Mouse (Mus musculus) ES-E14 (cell line): Measurements from ENCODE around the gene Tbc1d16. TPM values are rescaled to one million over a fixed set of nuclear protein-coding genes. Genes with fewer than 3 reads are reported as not detected.

Experiments
- DNase-seq: peaks from one replicate; pipeline ENCODE4 v3.0.0-alpha.2; 2013; ENCODE audit warnings: low read depth, low spot score
- H3K27ac ChIP-seq: 2 replicates; pipeline ENCODE4 v1.5.1; 2012; ENCODE audit warnings: low read depth, mild to moderate bottlenecking, low read length, moderate library complexity, mixed read lengths; ENCODE audit not compliant: poor library complexity, insufficient read depth, severe bottlenecking
- H3K36me3 ChIP-seq: 2 replicates; pipeline ENCODE4 v1.6.1; 2012; ENCODE audit warnings: mild to moderate bottlenecking, low read length, moderate library complexity, mixed read lengths; ENCODE audit not compliant: control insufficient read depth, poor library complexity, insufficient read depth, severe bottlenecking
- H3K4me1 ChIP-seq, 2 experiments: fragments of 150-350 bp in 1 of 2; sonication (generic) in 1 of 2; 2 replicates each; pipeline ENCODE4 v1.6.1; 2012; ENCODE audit warnings: low read length in 2 of 2, mild to moderate bottlenecking in 1 of 2, mixed read lengths in 1 of 2; ENCODE audit not compliant: control insufficient read depth in 2 of 2, insufficient read depth in 2 of 2, poor library complexity in 1 of 2
- H3K4me3 ChIP-seq, 2 experiments: fragments of 150-350 bp in 1 of 2; sonication (generic) in 1 of 2; 2 replicates each; pipeline ENCODE4 v1.5.1; 2012; ENCODE audit warnings: low read length in 2 of 2, low read depth in 1 of 2, mild to moderate bottlenecking in 1 of 2, mixed read lengths in 1 of 2; ENCODE audit not compliant: insufficient read depth in 1 of 2, poor library complexity in 1 of 2, severe bottlenecking in 1 of 2
- H3K9ac ChIP-seq: 2 replicates; pipeline ENCODE4 v1.6.1; 2012; ENCODE audit warnings: low read depth, mild to moderate bottlenecking, low read length, mixed read lengths; ENCODE audit not compliant: poor library complexity, insufficient read depth, severe bottlenecking
- H3K9me3 ChIP-seq: fragments of 150-350 bp; sonication (generic); 2 replicates; pipeline ENCODE4 v1.6.1; 2012; ENCODE audit warnings: low read depth, mild to moderate bottlenecking, low read length; ENCODE audit not compliant: control insufficient read depth, insufficient read depth
- CHD2 ChIP-seq: IDR thresholded peaks from 2 replicates; pipeline ENCODE4 v1.6.1; 2014; ENCODE audit warnings: mild to moderate bottlenecking, low read depth, low read length, inconsistent platforms
- HCFC1 ChIP-seq: IDR thresholded peaks from 2 replicates; pipeline ENCODE4 v1.6.1; 2012; ENCODE audit warnings: low read length, inconsistent platforms, borderline replicate concordance; ENCODE audit not compliant: insufficient read depth
- MAFK ChIP-seq: IDR thresholded peaks from 2 replicates; pipeline ENCODE4 v1.6.1; 2014; ENCODE audit warnings: mild to moderate bottlenecking, low read depth, low read length, inconsistent platforms; ENCODE audit not compliant: insufficient read depth
- ZC3H11A ChIP-seq: IDR thresholded peaks from 2 replicates; pipeline ENCODE4 v1.6.1; 2012; ENCODE audit warnings: low read depth, mild to moderate bottlenecking, inconsistent platforms, low read length, borderline replicate concordance
- ZNF384 ChIP-seq: IDR thresholded peaks from 2 replicates; pipeline ENCODE4 v1.6.1; 2012; ENCODE audit warnings: low read depth, low read length, inconsistent platforms
- in situ Hi-C, 2 experiments: fragments of 600-800 bp; cut with MboI; formaldehyde crosslinking; loops; one replicate each; pipeline ENCODE4 v1.15.1; 2025; ENCODE audit warnings: low sequenced_read_pairs in 2 of 2, inconsistent platforms in 1 of 2; ENCODE audit not compliant: unreplicated experiment in 2 of 2
- total RNA-seq: library from RNA; depleted of rRNA; stranded (reverse); fragments of 300-350 nt; gene quantifications from 2 replicates; pipeline ENCODE4 v1.2.3, GENCODE M21; 2012

Gene Tbc1d16
- total RNA-seq, 1 experiment = 6.3 TPM

DNA sequence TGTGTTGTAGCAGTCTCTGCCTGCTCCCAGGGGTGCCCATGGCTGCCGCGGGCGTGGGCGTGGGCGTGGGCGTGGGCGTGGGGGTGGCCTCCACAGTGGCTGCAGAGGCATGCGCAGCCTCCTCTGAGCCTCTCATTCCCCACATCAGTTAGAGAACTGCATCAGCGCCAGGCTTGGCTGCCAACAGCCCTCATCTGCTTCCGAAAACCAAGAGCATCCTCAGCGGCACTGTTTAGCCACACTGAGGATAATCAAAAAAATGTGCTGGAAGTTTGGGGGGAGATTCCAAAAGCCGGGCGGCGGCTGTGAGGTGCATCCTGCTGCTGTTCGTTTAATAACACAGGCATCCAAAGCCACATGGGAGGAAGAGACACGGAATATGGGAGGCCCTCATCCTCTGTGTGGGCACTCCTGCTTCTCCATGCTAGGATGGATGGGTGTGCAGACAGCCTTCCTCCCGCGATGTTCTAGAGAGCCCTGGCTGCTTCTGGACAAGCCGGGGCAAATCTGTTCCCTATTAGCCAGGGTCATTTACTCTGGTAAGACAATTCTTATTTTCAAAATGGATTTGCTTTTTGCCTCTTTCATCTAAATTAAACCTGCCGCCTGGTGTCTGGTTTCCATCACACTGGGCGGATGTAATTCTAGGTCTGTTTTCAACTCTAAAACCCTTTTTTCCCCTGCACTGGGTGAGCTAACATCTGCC lies 16.5 kb downstream of the Tbc1d16 start:
- no peak overlapping the region for H3K27ac ChIP-seq
- in situ Hi-C loops = no loop called here

DNA sequence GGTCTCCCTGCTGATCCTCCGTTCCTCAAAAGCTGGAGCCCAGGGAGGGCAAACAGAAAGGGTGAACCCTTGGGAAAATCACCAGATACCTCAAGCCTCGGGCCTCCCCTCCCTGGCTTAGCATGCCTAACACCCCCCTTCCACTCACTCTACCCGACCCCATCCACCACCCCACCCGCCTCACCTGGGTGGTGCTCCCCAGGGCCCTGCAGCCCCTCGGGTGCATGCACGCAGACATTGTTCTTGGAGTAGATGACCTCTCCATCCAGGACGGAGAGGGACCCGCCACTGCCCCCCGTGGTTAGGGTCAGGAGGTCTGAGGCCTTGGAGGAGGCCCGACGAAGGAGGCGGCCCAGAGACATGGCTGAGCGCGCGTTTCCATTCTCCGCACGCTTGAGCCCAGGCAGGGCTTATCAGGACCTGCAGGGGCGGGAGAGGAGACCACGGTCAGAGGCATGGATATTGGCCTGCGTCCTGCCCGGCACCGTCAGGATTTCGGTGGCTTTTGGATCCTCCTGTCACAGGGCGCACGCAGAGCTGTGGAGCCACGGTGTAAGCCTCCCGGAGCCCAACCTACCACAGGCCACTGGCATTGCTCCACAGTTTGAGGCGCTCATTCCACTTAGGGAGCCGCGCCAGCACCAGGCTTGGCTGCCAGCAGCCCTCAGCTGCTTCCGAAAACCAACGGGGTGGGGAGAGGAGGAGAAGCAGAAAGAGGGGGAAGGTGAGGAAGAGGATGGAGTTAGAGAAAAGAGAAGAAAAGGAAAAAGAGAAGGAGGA lies 17.8 kb downstream of the Tbc1d16 start:
- Histone ChIP-seq H3K4me3 (peak overlapping the region in 1 of 2 experiments; percentile 30; a peak in 3 of 4 replicates), H3K9me3 (no peaks in the 10 kb centered on the region), H3K4me1 (peaks cover 1 to 29% of the 10 kb centered on the region in 2 experiments; a peak in 3 of 4 replicates), H3K27ac (no peak overlapping the region), H3K9ac (peak overlapping the region; percentile 5; the same call in 1 of the 2 replicates), H3K36me3 (peaks cover 5% of the 10 kb centered on the region; the same call in 1 of the 2 replicates)
- no peak for DNase-seq
- in situ Hi-C loops = no loop called here
- TF ChIP-seq ZC3H11A (no peak), CHD2 (no peak), MAFK (no peak)

More for the DNA sequence above, 16.5 kb downstream of the Tbc1d16 start:
- TF ChIP-seq ZC3H11A (no peak), MAFK (no peak), CHD2 (no peak), HCFC1 (no peak), ZNF384 (no peak)
- no peak overlapping the region; the same call in 1 of the 2 replicates for H3K9ac ChIP-seq
- H3K4me3 ChIP-seq = no peak overlapping the region
- peaks cover 5% of the 10 kb centered on the region; the same call in 1 of the 2 replicates for H3K36me3 ChIP-seq
- peaks cover 1 to 31% of the 10 kb centered on the region in 2 experiments; a peak in 3 of 4 replicates for H3K4me1 ChIP-seq
- no peaks in the 10 kb centered on the region for H3K9me3 ChIP-seq
- DNase-seq = no peak

DNA sequence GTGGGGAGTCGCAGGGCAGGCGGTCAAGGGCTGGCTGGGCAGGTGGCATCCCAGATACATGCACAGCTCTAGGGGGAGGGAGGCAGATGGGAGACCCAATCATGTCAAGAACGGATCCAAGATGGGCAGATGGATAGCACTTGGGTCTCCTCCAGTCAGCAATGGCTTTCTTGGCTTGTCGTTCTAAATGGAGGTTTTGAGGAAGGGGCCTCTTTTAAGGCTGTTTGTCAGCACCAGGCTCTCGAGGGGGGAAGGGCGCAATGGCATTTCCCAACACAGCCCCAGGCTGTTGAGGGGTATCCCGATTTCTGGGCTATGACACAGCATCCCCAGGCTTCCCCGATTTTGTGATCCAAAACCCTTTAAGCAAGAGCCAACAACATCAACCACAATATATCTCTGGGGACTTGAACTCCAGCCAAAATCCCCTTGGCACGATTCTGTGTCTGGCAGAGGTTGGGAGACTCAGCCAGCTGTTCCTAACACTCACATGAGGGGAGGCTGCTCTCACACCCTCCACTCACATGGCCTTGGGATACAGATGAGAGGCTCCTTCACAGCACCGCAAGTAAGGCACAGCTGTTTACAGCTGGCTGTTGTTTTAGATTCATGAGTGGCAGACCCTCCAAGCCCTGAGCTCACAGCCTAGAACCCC lies 18.8 kb downstream of the Tbc1d16 start:
- Histone ChIP-seq H3K4me3 (peak overlapping the region in 1 of 2 experiments; percentile 13; a peak in 1 of 4 replicates), H3K9me3 (no peaks in the 10 kb centered on the region), H3K9ac (peak overlapping the region; percentile 25), H3K4me1 (peaks cover 1 to 23% of the 10 kb centered on the region in 2 experiments; a peak in 2 of 4 replicates), H3K27ac (no peak overlapping the region), H3K36me3 (peaks cover 5% of the 10 kb centered on the region; the same call in 1 of the 2 replicates)
- TF ChIP-seq MAFK = no peak
- TF ChIP-seq HCFC1 = no peak
- no peak for TF ChIP-seq ZNF384
- TF ChIP-seq ZC3H11A = no peak
- TF ChIP-seq CHD2 = no peak
- no peak for DNase-seq
- in situ Hi-C loops = no loop called here

DNA sequence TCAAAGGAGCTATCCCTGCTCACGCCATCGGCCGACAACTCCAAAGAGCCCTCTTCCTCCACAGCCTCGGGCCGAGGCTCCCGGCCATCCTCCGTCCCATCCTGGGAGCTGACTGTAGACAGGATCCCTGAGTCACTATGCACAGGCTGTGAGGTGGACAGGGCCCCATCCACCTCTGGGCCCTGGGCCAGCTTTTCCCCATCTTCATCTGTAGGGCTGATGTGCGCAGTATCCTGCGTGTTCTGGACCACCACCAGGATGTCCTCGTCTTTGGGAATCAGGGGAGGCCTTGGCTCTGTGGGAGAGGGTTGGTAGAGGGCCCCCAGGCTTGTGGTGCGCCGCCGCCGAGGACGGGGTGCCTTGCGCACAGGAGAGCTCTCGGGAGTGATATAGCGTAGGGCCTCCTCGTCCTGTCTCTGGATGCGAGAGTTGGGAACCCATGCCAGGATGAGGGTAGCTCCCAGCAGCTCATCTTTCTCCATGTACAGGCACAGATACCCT lies 19.4 kb downstream of the Tbc1d16 start:
- Histone ChIP-seq H3K27ac (no peak overlapping the region), H3K36me3 (peaks cover 5% of the 10 kb centered on the region; the same call in 1 of the 2 replicates), H3K4me1 (peaks cover 1 to 19% of the 10 kb centered on the region in 2 experiments; a peak in 2 of 4 replicates), H3K4me3 (no peak overlapping the region), H3K9ac (peak overlapping the region; percentile 25), H3K9me3 (no peaks in the 10 kb centered on the region)
- in situ Hi-C loops = no loop called here
- no peak for TF ChIP-seq MAFK
- no peak for TF ChIP-seq CHD2
- no peak for TF ChIP-seq ZC3H11A
- TF ChIP-seq HCFC1 = no peak
- no peak for TF ChIP-seq ZNF384
- no peak for DNase-seq
